Mouse (Mus musculus) liver, adult 2 months (tissue): Measurements from ENCODE around the gene Ddx18. TPM values are rescaled to one million over a fixed set of nuclear protein-coding genes. Genes with fewer than 3 reads are reported as not detected.
A peak's percentile ranks its signal among the peaks of the same experiment; 100 is the strongest.

Experiments used
- DNase-seq: peaks from one replicate; pipeline ENCODE4 v3.0.0-alpha.2; 2011; ENCODE audit warnings: low read depth, low spot score; ENCODE audit errors: extremely low read depth
- H3K27ac ChIP-seq: fragments of 200-500 bp; replicated peaks from 2 replicates; pipeline ENCODE4 v1.5.1; 2012; ENCODE audit warnings: low read depth, mild to moderate bottlenecking, control low read depth, inconsistent platforms, low read length; ENCODE audit not compliant: insufficient read depth
- H3K27me3 ChIP-seq: fragments of 200-500 bp; 2 replicates; pipeline ENCODE4 v1.6.1; 2012; ENCODE audit warnings: mild to moderate bottlenecking, moderate library complexity, low read length, inconsistent platforms; ENCODE audit not compliant: control insufficient read depth, insufficient read depth
- H3K36me3 ChIP-seq: fragments of 200-500 bp; 2 replicates; pipeline ENCODE4 v1.6.1; 2012; ENCODE audit warnings: low read length, inconsistent platforms; ENCODE audit not compliant: control insufficient read depth, insufficient read depth
- H3K4me1 ChIP-seq: fragments of 200-500 bp; 2 replicates; pipeline ENCODE4 v1.6.1; 2011; ENCODE audit warnings: low read length; ENCODE audit not compliant: control insufficient read depth, insufficient read depth
- H3K4me3 ChIP-seq: fragments of 200-500 bp; 2 replicates; pipeline ENCODE4 v1.5.1; 2011; ENCODE audit warnings: low read depth, mild to moderate bottlenecking, control low read depth, low read length, moderate library complexity; ENCODE audit not compliant: insufficient read depth
- H3K79me2 ChIP-seq: fragments of 200-500 bp; 2 replicates; pipeline ENCODE4 v1.6.1; 2012; ENCODE audit warnings: inconsistent platforms, mild to moderate bottlenecking, low read length, moderate library complexity; ENCODE audit not compliant: control insufficient read depth, insufficient read depth
- H3K9ac ChIP-seq: fragments of 200-500 bp; 2 replicates; pipeline ENCODE4 v1.6.1; 2012; ENCODE audit warnings: low read depth, mild to moderate bottlenecking, control low read depth, inconsistent platforms, low read length
- CTCF ChIP-seq: fragments of 200-500 bp; IDR thresholded peaks from 2 replicates; pipeline ENCODE4 v1.5.1; 2011; ENCODE audit warnings: low read depth, low read length, control low read depth
- POLR2A ChIP-seq: fragments of 200-500 bp; IDR thresholded peaks from 2 replicates; pipeline ENCODE4 v1.6.1; 2011; ENCODE audit warnings: low read length, control low read depth; ENCODE audit not compliant: insufficient read depth; ENCODE audit errors: extremely low read depth
- whole genome bisulfite sequencing: fragments of 180-500 bp; shearing (Covaris S2); methylation state at CpG from one replicate; pipeline ENCODE4 v1.1.7; 2018; 5-methylcytosine and 5-hydroxymethylcytosine counted together
- polyA plus RNA-seq: library from polyadenylated mRNA; depleted of rRNA; stranded (reverse); fragments of >200 nt; gene quantifications from 2 replicates; pipeline ENCODE4 v1.2.3, GENCODE M21; 2012; rRNA removed
- total RNA-seq: library from RNA; depleted of rRNA; stranded (reverse); fragments of >200 nt; gene quantifications from 2 replicates; pipeline ENCODE4 v1.2.3, GENCODE M21; 2014; rRNA removed

The Ddx18 gene
- total RNA-seq: 11.9 and 13.6 TPM in 2 replicates
- polyA plus RNA-seq: 14.5 and 18.2 TPM in 2 replicates

- DNase-seq: peak; percentile 86
- Histone ChIP-seq H3K79me2 (no peaks in the 10 kb centered on the region; the same call in 1 of the 2 replicates), H3K27ac (no peak within 1 kb of the TSS; the same call in 1 of the 2 replicates), H3K9ac (peak within 1 kb of the TSS; percentile 70), H3K27me3 (no peaks in the 10 kb centered on the region), H3K4me3 (peak within 1 kb of the TSS; percentile 79), H3K36me3 (peaks cover 19% of the 10 kb centered on the region), H3K4me1 (peaks cover 3% of the 10 kb centered on the region; the same call in 1 of the 2 replicates)
- TF ChIP-seq CTCF (peak; percentile 88), POLR2A (0 out of 2 replicates have a peak, but pooled peaks have one; percentile 21)
- 7% methylated on average over 53 of the region's 53 CpGs for WGBS
Observed at GRCm38 (mm10) chr1:121567521-121568489, at the start of gene Ddx18. Gene Ddx18, minus strand, starts transcription at chr1:121567989.

DNA sequence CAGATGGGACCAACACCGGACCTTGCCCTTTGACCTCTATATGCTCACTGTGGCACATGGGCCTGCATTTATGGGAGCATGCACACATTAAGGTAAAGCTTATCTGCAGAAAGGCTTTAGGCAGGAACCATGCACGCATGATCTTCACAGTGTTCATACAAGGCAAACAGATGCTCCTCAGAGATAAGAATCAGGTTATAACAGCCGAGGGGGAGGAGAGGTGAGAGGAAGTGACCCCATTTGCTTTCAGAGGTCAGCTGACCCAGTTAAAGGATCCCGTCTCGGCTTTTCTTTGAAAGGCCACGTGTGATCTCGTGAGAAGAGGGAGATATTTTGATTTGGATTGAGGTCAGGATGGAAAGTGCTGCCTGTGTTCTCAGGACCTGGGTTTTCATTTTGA is 40.2 kb upstream of the Ddx18 start:
- TF ChIP-seq POLR2A: no peak
- no peak for TF ChIP-seq CTCF
- no peaks in the 10 kb centered on the region for H3K79me2 ChIP-seq
- H3K4me1 ChIP-seq: no peaks in the 10 kb centered on the region
- H3K9ac ChIP-seq: no peak overlapping the region
- H3K27me3 ChIP-seq: no peaks in the 10 kb centered on the region; the same call in 1 of the 2 replicates
- DNase-seq: no peak
- H3K27ac ChIP-seq: no peak overlapping the region
- WGBS: 52% methylated on average over 7 of the region's 7 CpGs
- H3K4me3 ChIP-seq: no peak overlapping the region
- H3K36me3 ChIP-seq: no peaks in the 10 kb centered on the region

GRCm38 (mm10) chr1:121605118-121605517 is 37.3 kb upstream of the Ddx18 start:
- TF ChIP-seq CTCF (no peak), POLR2A (no peak)
- 50% methylated on average over 6 of the region's 6 CpGs for WGBS
- Histone ChIP-seq H3K4me1 (no peaks in the 10 kb centered on the region), H3K27ac (no peak overlapping the region), H3K9ac (no peak overlapping the region), H3K27me3 (no peaks in the 10 kb centered on the region; the same call in 1 of the 2 replicates), H3K4me3 (no peak overlapping the region), H3K36me3 (no peaks in the 10 kb centered on the region), H3K79me2 (no peaks in the 10 kb centered on the region)
- no peak for DNase-seq

DNA sequence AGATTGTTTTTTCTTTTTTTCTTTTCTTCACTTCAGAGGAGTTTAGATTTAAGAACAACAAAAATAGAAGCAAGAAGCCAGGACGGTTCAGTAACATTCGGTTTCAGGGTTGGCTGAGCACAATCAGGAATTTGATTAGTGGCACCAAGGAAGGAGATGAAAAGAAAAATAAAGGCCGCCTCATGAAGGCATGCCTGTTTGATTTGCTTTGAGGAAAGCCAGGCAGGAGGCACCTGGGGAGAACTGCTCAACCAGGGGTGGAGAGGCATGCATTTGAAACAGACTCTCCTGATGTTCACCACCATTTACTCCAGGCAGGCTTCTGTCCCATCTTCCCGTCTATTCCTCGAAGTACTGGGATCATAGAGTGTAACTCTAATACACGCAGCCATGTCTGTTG is 34.1 kb upstream of the Ddx18 start:
- Histone ChIP-seq H3K4me1 (no peaks in the 10 kb centered on the region), H3K4me3 (no peak overlapping the region), H3K36me3 (no peaks in the 10 kb centered on the region), H3K79me2 (no peaks in the 10 kb centered on the region), H3K9ac (no peak overlapping the region), H3K27ac (no peak overlapping the region), H3K27me3 (no peaks in the 10 kb centered on the region; the same call in 1 of the 2 replicates)
- no peak for DNase-seq
- TF ChIP-seq CTCF (no peak), POLR2A (no peak)
- WGBS: 86% methylated on average over 6 of the region's 6 CpGs

DNA sequence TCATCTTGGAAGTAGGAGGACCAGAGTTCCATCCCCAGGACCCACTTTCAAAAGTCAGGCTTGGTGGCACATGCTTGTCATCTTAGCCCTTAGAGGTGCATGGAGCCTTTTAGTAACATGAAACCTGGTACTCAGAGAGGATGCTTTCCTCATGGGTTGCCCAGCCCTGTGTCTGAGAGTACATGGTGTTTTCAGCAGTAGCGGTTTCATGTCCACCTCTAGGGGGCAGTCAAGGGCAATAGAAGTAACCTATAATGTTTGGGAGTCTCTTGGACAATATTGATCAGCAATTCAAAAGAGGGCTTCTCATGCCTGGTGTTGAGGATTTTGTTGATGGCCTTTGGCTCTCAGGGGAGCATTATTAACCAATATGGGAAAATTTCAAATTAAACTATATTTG is 33.3 kb upstream of the Ddx18 start:
- Histone ChIP-seq H3K27me3 (no peaks in the 10 kb centered on the region; the same call in 1 of the 2 replicates), H3K79me2 (no peaks in the 10 kb centered on the region), H3K4me1 (no peaks in the 10 kb centered on the region), H3K9ac (no peak overlapping the region), H3K4me3 (no peak overlapping the region), H3K27ac (no peak overlapping the region), H3K36me3 (no peaks in the 10 kb centered on the region)
- peak; percentile 24 for DNase-seq
- TF ChIP-seq POLR2A: no peak
- no peak for TF ChIP-seq CTCF
- 20% methylated on average over 1 of the region's 1 CpGs for WGBS
